Mouse (Mus musculus) hindbrain, embryonic 15.5 days (tissue): ENCODE measurements at regions not wholly inside any gene's neighbourhood (a gene's known extent, or its start where the extent isn't known, plus 50 kb on each side); places are given as distances from the start of the nearest gene placed in this dataset.

Experiments used
- ATAC-seq: fragments of 200-750 bp; cut with Nextera tagmentation; 2 replicates; pipeline ENCODE4 v1.8.0; 2017; ENCODE audit warnings: low read depth, moderate number of reproducible peaks, moderate TSS enrichment; ENCODE audit not compliant: low FRiP score
- H3K27ac ChIP-seq: fragments of 300-500 bp; sonication (generic); replicated peaks from 2 replicates; pipeline ENCODE4 v1.5.1; 2015; ENCODE audit warnings: mild to moderate bottlenecking, inconsistent platforms
- H3K27me3 ChIP-seq: fragments of 300-500 bp; sonication (generic); 2 replicates; pipeline ENCODE4 v1.6.1; 2015; ENCODE audit warnings: control low read depth, inconsistent platforms
- H3K36me3 ChIP-seq: fragments of 300-500 bp; sonication (generic); 2 replicates; pipeline ENCODE4 v1.6.1; 2015; ENCODE audit warnings: control low read depth, inconsistent platforms
- H3K4me1 ChIP-seq: fragments of 300-500 bp; sonication (generic); replicated peaks from 2 replicates; pipeline ENCODE4 v1.6.1; 2015; ENCODE audit warnings: control low read depth, inconsistent platforms
- H3K4me2 ChIP-seq: fragments of 300-500 bp; sonication (generic); 2 replicates; pipeline ENCODE4 v1.6.1; 2015; ENCODE audit warnings: moderate library complexity, mild to moderate bottlenecking, inconsistent platforms
- H3K4me3 ChIP-seq: fragments of 300-500 bp; sonication (generic); 2 replicates; pipeline ENCODE4 v1.5.1; 2015; ENCODE audit warnings: mild to moderate bottlenecking, inconsistent platforms
- H3K9ac ChIP-seq: fragments of 300-500 bp; sonication (generic); 2 replicates; pipeline ENCODE4 v1.6.1; 2015; ENCODE audit warnings: inconsistent platforms
- H3K9me3 ChIP-seq: fragments of 300-500 bp; sonication (generic); 2 replicates; pipeline ENCODE4 v1.6.1; 2016; ENCODE audit warnings: control low read depth, inconsistent platforms
- WGBS: fragments of 180-500 bp; shearing (Covaris S2); methylation state at CpG from one replicate; pipeline ENCODE4 v1.1.7; 2015; 5-methylcytosine and 5-hydroxymethylcytosine counted together

DNA sequence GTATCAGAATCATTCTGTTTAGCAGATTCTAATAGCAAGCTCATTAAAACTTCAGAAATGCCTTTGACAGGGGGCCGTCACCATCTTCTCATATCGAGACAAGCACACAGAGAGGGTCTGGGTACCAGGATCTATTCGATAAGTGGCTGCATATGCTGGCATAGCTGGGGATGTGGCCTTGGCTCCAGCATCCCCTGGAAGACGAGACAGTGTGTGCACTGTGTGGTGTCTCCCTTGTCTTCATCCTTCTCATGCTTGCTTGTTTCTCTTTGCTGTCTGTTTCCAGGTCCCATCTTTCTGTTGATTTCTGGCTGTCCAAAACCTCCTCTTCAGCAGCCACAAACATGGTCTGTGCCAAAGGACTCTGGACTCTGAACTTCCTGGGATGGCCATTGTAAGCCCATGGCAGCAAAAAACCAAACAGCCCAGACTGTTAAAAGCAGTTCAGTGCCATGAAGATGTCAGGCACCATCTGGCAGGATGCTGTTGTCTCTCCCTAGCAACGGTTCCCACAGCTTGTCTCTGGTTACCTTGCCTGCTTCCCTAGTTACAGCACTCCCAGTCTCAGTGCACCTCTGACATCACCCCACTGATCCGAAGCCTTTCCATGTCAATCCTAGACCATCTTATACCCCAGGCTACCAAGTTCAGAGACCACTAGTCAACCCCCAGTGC, 56.5 kb downstream of the Kctd12 start:
- Histone ChIP-seq H3K9me3 (no peaks in the 10 kb centered on the region), H3K36me3 (no peaks in the 10 kb centered on the region), H3K4me2 (no peak overlapping the region), H3K9ac (no peak overlapping the region), H3K4me3 (no peak overlapping the region), H3K27ac (no peak overlapping the region), H3K4me1 (no peaks in the 10 kb centered on the region), H3K27me3 (no peaks in the 10 kb centered on the region)
- peak; percentile 81 for ATAC-seq
- WGBS = 70% methylated on average over 6 of the region's 6 CpGs

DNA sequence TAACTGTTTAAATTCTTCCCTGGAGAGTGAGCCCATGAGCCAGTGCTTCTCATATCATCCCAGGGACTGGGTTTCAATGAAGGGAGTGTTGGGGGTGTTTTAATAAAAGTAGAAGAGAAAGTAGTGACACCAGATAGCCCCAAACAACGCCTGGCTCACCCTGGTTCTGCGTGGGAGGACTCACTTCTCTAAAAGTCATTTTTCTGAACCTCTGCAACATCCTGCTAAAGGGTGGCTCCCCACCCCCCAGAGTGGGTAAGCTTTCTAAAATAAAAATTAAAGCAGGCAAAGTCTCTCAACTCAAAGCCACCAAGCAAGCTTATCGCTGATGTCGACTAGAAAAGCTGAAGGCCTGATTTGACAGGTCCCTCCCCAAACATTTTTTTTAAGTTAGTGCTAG, 57.8 kb downstream of the Kctd12 start:
- no peaks in the 10 kb centered on the region for H3K4me1 ChIP-seq
- no peak overlapping the region for H3K9ac ChIP-seq
- no peak overlapping the region for H3K4me3 ChIP-seq
- ATAC-seq = no peak
- H3K36me3 ChIP-seq = no peaks in the 10 kb centered on the region
- H3K27ac ChIP-seq = no peak overlapping the region
- no peak overlapping the region for H3K4me2 ChIP-seq
- H3K27me3 ChIP-seq = no peaks in the 10 kb centered on the region
- WGBS = 93% methylated on average over 4 of the region's 4 CpGs
- no peaks in the 10 kb centered on the region for H3K9me3 ChIP-seq

DNA sequence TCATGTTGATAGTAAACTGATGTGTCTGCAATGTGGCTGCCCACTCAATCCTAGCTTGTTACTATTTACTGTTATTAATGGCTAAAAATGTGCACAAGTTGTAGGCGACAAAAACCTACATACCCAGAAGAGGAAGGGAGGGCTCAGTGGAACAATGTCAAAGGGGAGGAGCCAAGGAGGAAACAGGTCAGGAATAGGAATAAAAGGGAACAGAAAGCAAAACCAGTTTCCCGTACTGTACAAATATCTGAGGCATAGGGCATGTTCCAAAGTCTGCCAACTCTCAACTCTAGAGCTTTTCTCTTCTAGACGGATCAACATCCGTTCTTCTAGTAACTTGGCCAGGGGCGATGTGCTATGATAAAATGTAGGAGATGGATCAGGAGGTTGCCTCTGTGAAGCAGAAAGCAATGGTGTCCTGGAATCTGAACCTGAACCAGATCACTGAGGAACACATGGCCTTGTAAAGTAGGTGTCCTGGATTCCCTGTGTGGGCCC, 59.9 kb downstream of the Kctd12 start:
- no peak overlapping the region for H3K4me2 ChIP-seq
- H3K9me3 ChIP-seq = no peaks in the 10 kb centered on the region
- no peak for ATAC-seq
- H3K36me3 ChIP-seq = no peaks in the 10 kb centered on the region
- no peaks in the 10 kb centered on the region for H3K4me1 ChIP-seq
- H3K27me3 ChIP-seq = no peaks in the 10 kb centered on the region
- H3K4me3 ChIP-seq = no peak overlapping the region
- no peak overlapping the region for H3K9ac ChIP-seq
- 90% methylated on average over 5 of the region's 5 CpGs for WGBS
- no peak overlapping the region for H3K27ac ChIP-seq

DNA sequence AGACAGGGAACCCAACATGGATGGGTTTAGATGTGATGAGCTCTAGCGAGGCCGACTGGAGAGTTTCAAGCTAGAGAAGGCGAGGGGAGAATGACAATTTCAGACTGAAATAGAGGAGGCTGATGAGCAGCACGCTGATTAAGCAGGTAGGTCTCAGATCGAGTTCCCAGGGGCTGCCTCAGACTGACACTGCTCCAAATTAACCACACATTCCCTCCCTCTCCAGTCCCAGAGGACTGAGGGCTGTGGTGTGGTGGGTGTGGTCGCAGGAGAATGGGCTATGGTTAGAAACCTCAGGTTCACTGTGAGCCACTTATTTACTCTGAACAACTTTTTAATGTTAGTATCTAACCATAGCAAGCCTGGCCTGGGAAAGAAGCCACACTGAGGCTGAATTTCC, 62.0 kb downstream of the Kctd12 start:
- Histone ChIP-seq H3K27me3 (no peaks in the 10 kb centered on the region), H3K27ac (no peak overlapping the region), H3K4me2 (no peak overlapping the region), H3K9me3 (no peaks in the 10 kb centered on the region), H3K36me3 (no peaks in the 10 kb centered on the region), H3K9ac (no peak overlapping the region), H3K4me1 (no peaks in the 10 kb centered on the region), H3K4me3 (no peak overlapping the region)
- whole genome bisulfite sequencing = 80% methylated on average over 6 of the region's 6 CpGs
- ATAC-seq = no peak

DNA sequence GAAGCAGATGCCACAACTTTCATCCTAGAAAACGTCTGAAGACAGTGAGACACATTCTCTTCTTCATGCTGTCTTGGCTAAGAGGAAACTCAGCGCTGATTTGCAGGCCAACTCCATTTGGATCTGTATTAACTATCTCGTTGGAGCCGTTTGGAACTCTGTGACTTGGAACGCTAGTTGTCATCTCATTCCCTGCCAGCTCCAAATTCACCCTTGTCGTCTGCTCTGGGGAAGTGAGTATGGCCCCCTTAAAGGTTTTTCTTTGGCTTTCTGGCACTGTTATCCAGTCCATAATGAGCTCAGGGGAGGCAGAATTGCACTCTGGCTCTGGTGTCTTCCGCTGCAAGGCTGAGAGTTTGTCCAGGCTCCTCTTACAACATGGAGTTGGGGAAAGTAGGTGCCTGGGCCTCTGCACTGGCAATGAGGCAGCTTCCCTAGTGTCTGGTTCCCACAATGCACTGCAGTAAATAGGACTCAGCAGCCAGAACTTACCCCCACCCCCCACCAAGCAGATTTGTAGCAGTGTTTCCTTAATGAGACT, 63.1 kb downstream of the Kctd12 start:
- H3K27ac ChIP-seq = no peak overlapping the region
- no peak overlapping the region for H3K4me3 ChIP-seq
- no peaks in the 10 kb centered on the region for H3K9me3 ChIP-seq
- no peaks in the 10 kb centered on the region for H3K36me3 ChIP-seq
- no peak overlapping the region for H3K9ac ChIP-seq
- ATAC-seq = no peak
- 77% methylated on average over 7 of the region's 7 CpGs for WGBS
- no peaks in the 10 kb centered on the region for H3K27me3 ChIP-seq
- no peak overlapping the region for H3K4me2 ChIP-seq
- H3K4me1 ChIP-seq = no peaks in the 10 kb centered on the region

DNA sequence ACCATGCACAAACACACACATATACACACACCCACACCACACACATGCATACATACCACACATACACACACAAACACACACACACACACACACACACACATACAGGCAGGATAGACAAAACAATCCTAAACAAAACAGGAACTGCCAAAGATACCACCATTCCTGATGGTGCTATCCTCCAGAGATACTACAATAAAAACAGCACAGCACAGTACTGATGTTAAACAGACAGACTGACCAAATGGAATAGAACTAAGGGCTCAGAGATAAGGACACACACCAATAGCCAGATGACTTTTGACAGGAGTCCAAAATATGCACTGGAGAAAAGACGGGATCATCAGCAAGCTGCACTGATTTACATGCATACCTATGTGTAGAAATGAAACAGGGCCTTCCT, 64.5 kb downstream of the Kctd12 start:
- ATAC-seq = no peak
- Histone ChIP-seq H3K9ac (no peak overlapping the region), H3K4me2 (no peak overlapping the region), H3K27ac (no peak overlapping the region), H3K9me3 (no peaks in the 10 kb centered on the region), H3K4me3 (no peak overlapping the region), H3K36me3 (no peaks in the 10 kb centered on the region), H3K4me1 (no peaks in the 10 kb centered on the region), H3K27me3 (no peaks in the 10 kb centered on the region)
- WGBS = 63% methylated on average over 1 of the region's 1 CpGs

DNA sequence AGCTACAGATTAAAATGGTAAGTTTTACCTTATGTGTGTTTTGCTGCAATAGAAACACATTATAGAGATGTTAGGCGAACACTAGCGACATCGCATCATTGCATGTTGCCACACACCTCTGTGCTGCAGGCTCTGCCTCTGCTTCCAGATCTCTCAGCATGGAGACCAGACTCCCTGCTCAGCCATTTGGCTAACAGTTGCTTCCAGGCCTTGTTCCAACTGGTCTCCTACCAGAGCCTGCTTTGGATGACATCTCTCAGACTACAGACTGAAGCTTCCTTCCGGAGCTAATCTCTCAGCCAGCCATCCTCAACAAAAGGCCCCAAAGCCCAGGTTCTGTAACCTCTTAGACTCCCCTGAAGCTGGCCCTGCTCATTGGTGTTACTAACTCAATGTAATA, 66.5 kb downstream of the Kctd12 start:
- no peaks in the 10 kb centered on the region for H3K9me3 ChIP-seq
- ATAC-seq = no peak
- no peak overlapping the region for H3K4me2 ChIP-seq
- no peaks in the 10 kb centered on the region for H3K27me3 ChIP-seq
- no peaks in the 10 kb centered on the region for H3K36me3 ChIP-seq
- WGBS = 82% methylated on average over 4 of the region's 4 CpGs
- no peak overlapping the region for H3K9ac ChIP-seq
- no peak overlapping the region for H3K4me3 ChIP-seq
- no peak overlapping the region for H3K27ac ChIP-seq
- no peaks in the 10 kb centered on the region for H3K4me1 ChIP-seq

DNA sequence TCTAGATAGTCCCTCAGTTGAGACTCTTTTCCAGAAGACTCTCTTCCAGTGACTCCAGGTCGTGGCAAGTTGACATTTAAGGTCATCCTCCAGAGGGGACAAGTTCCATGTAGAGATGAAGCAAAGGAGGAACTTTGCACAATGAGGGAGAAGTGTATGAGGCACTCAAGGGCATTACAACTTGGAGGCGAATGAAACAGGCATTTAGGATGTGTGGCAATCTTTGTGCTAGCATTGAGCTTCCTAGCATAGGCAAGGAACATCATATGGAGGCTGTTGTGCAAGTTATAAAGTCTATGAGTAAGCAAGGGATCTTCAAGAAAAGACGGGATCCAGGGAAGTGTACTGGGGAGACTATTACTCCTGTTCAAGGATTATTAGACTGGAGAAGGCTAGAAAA, 70.9 kb downstream of the Kctd12 start:
- Histone ChIP-seq H3K4me2 (no peak overlapping the region), H3K27me3 (no peaks in the 10 kb centered on the region), H3K4me1 (no peaks in the 10 kb centered on the region), H3K9me3 (no peaks in the 10 kb centered on the region), H3K9ac (no peak overlapping the region), H3K36me3 (no peaks in the 10 kb centered on the region), H3K4me3 (no peak overlapping the region), H3K27ac (no peak overlapping the region)
- 77% methylated on average over 3 of the region's 3 CpGs for WGBS
- ATAC-seq = no peak

DNA sequence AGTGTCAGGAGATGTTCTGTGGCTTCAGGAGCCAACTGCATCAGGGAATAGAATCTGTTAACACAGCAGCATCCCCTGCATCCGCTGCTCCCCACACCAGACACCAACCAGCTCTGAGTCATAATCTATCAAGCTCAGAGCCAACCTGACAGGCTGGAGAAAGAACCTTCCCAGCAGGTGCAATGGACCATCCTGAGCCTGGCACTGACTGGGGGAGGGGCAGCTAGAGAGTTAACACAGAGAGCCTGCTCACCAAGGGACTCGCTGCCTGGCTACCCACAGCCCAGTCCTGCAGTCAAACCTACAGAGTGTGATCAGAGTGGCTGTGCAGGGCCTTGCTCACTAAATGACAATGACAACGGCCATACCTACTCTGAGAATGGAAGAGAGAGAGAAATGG, 73.4 kb downstream of the Kctd12 start:
- H3K27ac ChIP-seq = no peak overlapping the region
- H3K9me3 ChIP-seq = no peaks in the 10 kb centered on the region
- no peaks in the 10 kb centered on the region for H3K4me1 ChIP-seq
- 55% methylated on average over 3 of the region's 3 CpGs for WGBS
- H3K27me3 ChIP-seq = no peaks in the 10 kb centered on the region
- no peak overlapping the region for H3K9ac ChIP-seq
- no peak overlapping the region for H3K4me3 ChIP-seq
- no peak overlapping the region for H3K4me2 ChIP-seq
- no peaks in the 10 kb centered on the region for H3K36me3 ChIP-seq
- ATAC-seq = no peak

DNA sequence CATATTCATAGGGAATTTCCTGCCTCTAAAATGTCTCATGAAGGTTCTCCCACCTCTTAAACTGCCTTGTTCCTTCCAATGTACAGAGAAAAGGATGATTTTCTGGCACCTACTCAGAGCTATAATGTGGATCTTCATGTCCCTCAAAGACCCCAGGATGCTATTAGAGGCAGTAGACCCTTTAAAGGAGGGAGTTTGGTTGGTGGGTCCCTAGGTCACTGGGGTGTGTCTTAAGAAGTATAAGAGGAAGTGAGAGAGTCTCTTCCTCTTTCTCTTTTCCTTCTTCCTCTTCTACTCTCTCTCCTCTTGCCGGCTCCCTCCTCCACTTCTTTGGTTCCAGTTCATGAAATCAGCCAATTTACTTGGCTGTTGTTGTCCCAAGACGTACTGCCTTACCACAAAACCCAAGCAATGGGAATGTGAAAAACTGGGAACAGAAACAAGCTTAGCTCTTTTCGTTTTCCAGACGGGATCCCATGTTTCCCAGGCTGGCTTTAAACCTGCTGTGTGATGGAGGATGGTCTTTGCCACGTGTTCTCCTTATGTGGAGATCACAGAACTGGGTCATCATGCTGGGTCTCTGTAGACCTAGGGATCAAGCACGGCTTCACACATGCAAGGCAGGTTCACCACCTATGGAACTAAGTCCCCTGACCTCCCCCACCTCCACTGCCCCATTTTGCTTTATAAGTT, 74.9 kb downstream of the Kctd12 start:
- H3K27ac ChIP-seq = no peak overlapping the region
- no peaks in the 10 kb centered on the region for H3K4me1 ChIP-seq
- H3K9ac ChIP-seq = no peak overlapping the region
- WGBS = 86% methylated on average over 6 of the region's 6 CpGs
- H3K27me3 ChIP-seq = no peaks in the 10 kb centered on the region
- no peak for ATAC-seq
- H3K9me3 ChIP-seq = no peaks in the 10 kb centered on the region
- H3K36me3 ChIP-seq = no peaks in the 10 kb centered on the region
- H3K4me2 ChIP-seq = no peak overlapping the region
- H3K4me3 ChIP-seq = no peak overlapping the region

DNA sequence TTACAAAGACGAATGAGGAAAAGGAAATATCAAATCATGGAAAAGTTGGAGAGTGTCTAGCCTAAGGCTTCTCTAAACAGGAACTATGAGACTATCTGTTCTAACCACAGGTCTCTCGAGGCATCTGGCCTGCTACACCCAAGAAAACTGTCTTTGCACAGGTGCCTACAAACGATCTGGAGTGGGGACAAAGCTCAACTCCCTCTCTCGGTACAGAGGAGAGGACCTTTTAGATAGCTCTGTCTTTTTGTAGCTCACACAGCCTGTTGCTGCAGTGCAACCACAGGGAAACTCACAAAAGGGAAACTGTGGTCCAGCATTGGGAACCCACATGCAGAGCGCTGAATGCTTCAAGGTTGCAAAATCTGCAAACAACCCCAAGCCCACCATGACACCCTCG, 75.6 kb downstream of the Kctd12 start:
- no peaks in the 10 kb centered on the region for H3K9me3 ChIP-seq
- H3K27ac ChIP-seq = no peak overlapping the region
- no peak overlapping the region for H3K4me3 ChIP-seq
- no peak for ATAC-seq
- no peaks in the 10 kb centered on the region for H3K36me3 ChIP-seq
- H3K4me1 ChIP-seq = no peaks in the 10 kb centered on the region
- no peak overlapping the region for H3K4me2 ChIP-seq
- H3K9ac ChIP-seq = no peak overlapping the region
- 82% methylated on average over 6 of the region's 6 CpGs for WGBS
- no peaks in the 10 kb centered on the region for H3K27me3 ChIP-seq

DNA sequence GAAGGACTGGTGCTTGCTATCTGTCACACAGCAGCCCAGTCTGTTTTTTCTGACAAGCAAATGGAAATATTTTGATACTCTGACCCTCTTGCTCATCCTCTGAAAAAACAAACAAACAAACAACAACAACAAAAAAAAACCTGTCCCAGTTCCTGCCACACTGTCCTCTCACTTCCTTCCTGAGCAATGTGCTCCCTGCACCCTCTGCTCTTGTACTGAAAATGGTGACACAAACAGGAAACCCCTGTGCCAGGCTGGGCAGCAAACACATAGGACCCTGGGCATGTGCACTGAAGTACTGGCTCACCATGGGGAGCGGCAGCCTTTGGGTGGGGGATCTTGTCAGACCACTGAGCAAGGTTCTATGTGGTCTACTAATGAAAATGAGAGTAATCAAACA, 76.2 kb downstream of the Kctd12 start:
- Histone ChIP-seq H3K27me3 (no peaks in the 10 kb centered on the region), H3K4me2 (no peak overlapping the region), H3K4me3 (no peak overlapping the region), H3K27ac (no peak overlapping the region), H3K36me3 (no peaks in the 10 kb centered on the region), H3K9ac (no peak overlapping the region), H3K9me3 (no peaks in the 10 kb centered on the region), H3K4me1 (no peaks in the 10 kb centered on the region)
- WGBS = 96% methylated on average over 1 of the region's 1 CpGs
- no peak for ATAC-seq
